Mouse (Mus musculus) large intestine, adult 2 months (tissue): ENCODE results near the gene Faf2. TPM values are rescaled to one million over a fixed set of nuclear protein-coding genes. Genes with fewer than 3 reads are reported as not detected.
"Not testable (repeated sequence)": the region's sequence is repeated elsewhere in the genome, so short reads cannot be mapped to it uniquely, and the experiment has no call there.

Source experiments
- DNase-seq: peaks from one replicate; pipeline ENCODE4 v3.0.0-alpha.2; 2012; ENCODE audit warnings: low read depth, low spot score
- WGBS: fragments of 180-500 bp; shearing (Covaris S2); methylation state at CpG from one replicate; pipeline ENCODE4 v1.1.7; 2018; 5-methylcytosine and 5-hydroxymethylcytosine counted together
- polyA plus RNA-seq: library from polyadenylated mRNA; depleted of rRNA; stranded (reverse); fragments of >200 nt; gene quantifications from 2 replicates; pipeline ENCODE4 v1.2.3, GENCODE M21; 2012

Gene Faf2
- polyA plus RNA-seq, 1 experiment: 22.3 TPM

DNA sequence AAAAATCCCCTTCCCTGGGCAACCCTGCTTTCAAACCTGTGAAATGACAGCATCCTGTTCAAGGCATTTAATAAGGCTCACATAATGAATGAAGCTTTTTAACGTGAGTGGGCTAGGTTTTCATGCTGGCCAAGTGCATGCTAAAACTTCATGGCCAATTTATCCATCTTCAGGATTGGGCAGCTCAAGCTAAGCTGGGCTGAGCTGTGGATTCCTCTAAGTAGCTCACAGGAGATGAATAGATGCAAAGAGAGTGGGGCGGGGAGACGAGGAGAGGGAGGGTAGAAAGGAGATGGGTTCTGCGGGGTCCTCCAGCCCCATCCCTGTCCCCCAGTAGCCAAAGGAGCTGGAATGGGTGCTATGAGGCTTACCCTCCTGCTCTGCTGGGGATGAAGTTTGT lies 17.4 kb upstream of the Faf2 start:
- DNase-seq: no peak
- WGBS: 75% methylated on average over 4 of the region's 4 CpGs

DNA sequence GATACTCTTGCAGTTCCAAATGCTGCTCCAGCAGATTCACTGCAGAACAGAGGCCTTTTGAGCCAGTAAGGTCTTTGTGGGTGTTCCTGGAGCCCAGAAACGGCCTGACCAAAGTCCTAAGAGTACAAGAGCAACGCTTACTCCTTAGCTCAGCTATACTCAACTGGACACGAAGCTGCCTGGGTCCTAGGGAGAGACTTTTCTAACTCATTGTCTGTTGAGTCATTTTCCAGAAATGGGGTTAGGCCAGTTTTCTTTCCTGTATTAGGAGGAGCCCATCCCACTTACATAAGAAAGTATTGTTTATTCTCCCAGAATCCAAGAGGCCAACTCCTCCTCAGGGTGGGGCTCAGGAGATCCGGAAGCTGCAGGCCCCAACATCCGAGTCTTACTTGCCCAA lies 16.2 kb upstream of the Faf2 start:
- no peak for DNase-seq
- WGBS: 28% methylated on average over 5 of the region's 5 CpGs

GRCm38 (mm10) chr13:54607204-54607603 lies 14.4 kb upstream of the Faf2 start:
- DNase-seq: no peak
- WGBS: 46% methylated on average over 5 of the region's 5 CpGs

GRCm38 (mm10) chr13:54608002-54608401 lies 13.6 kb upstream of the Faf2 start:
- 60% methylated on average over 3 of the region's 3 CpGs for WGBS

GRCm38 (mm10) chr13:54608666-54609065 lies 12.9 kb upstream of the Faf2 start:
- 27% methylated on average over 8 of the region's 8 CpGs for WGBS
- DNase-seq: no peak

More at GRCm38 (mm10) chr13:54608002-54608401, 13.6 kb upstream of the Faf2 start:
- DNase-seq: no peak

DNA sequence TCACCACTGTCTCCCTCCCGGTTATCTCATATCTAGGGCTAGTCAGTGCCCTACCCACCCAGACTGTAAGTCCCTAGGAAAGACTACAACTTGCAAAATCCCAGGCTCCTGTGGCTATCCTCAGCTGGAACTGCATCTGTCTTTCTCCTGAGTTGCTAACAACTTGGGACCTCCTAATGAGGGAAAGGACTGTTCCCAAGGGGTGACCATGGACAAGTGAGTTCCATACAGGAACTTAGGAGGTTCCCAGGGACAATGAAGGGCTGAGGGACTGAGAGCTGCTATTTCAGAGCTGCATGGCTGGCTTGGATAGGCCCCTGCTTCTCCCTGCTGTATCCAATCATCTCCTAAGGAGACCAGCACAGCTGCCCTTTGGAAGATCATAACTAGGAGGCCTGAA lies 12.3 kb upstream of the Faf2 start:
- 20% methylated on average over 1 of the region's 1 CpGs for WGBS
- no peak for DNase-seq

DNA sequence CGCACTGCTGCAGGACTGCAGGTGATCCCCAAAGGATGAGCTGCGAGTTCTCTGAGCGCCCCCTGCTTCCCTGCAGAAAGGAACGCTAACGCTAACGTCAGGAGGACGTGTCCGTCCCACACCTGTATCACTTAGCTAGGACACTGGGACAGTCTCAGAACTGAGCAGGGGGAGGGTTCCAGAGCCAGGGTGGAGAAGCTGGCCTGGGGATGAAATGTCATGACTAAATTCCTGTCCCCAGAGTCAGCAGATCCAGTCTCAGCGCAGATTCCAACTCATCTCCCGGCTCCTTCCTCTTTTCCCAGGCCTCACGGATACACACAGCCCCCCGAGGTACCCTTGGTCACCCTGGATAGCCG lies 11.0 kb upstream of the Faf2 start:
- DNase-seq: no peak

DNA sequence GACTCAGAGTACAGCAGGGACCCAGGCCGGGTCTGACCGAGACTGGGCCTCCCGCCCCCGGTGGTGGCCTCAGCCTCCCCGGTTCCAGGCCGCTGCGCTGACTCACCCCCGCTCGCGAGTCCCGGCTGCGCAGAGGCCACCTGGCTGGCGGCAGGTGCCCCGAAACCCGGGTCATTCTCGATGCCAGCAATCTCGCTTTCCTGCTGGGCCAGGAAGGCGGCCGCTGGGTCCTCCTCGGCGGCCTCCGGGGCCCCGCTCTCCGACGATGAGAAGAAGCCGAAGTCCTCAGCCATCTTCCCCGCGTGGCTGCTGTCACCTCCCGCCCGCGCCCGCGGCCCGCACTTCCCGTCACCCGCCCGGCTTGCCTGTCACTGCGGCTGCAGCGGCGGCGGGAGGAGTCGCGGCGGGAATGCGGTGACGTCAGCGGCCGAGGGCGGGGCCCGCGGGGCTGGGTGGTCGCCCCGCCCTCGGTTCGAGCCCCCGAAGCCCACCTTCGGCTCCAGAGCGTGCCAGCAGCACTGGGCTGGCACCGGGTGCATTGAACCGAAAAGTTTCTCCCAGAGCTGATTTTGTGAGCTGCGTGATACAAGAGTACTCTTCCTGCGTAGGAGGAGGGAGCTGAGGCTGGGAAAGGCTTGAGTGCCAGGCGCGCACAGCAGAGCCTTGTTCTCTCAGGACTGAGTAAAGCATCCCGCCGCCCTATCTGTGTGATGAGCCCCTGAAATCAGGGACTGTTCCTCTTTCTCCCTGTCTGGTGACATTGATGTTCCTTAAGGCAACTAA lies 10.4 kb upstream of the Faf2 start, which contains the start of gene Cltb:
Gene Cltb, minus strand, starts transcription at position 373 of the 783 bp plus-strand sequence.
- no peak for DNase-seq
- under 1% methylated on average over 66 of the region's 66 CpGs for WGBS

More for the DNA sequence above, 11.0 kb upstream of the Faf2 start:
- 8% methylated on average over 13 of the region's 13 CpGs for WGBS

DNA sequence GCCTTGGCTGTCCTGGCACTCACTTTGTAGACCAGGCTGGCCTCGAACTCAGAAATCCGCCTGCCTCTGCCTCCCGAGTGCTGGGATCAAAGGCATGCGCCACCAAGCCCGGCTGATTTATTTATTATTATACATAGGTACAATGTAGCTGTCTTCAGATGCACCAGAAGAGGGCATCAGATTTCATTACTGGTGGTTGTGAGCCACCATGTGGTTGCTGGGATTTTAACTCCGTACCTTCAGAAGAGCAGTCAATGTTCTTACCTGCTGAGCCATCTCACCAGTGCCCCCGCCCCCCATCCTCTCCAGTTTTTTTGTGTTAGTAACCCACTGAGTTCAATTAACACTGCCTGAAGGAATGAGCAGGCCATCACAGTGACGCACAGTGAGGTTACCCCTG lies 8.4 kb upstream of the Faf2 start:
- 74% methylated on average over 8 of the region's 8 CpGs for WGBS
- not testable (repeated sequence) for DNase-seq

DNA sequence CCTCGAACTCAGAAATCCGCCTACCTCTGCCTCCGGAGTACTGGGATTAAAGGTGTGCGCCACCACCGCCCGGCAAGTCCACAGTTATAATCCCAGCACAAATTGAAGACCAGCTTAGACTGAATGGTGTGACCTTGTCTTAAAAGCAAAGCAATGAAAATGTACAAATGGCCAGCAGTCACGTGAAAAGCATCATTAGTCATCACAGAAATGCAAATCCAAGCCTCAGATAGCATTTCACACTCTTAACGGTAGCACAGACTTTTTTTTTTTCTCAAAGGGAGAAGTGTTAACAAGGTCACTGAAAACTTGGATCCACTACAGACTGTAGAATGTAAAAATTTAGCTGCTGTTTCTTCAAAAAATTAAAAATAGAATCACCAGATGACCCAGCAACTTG lies 5.3 kb upstream of the Faf2 start:
- 81% methylated on average over 8 of the region's 8 CpGs for WGBS

DNA sequence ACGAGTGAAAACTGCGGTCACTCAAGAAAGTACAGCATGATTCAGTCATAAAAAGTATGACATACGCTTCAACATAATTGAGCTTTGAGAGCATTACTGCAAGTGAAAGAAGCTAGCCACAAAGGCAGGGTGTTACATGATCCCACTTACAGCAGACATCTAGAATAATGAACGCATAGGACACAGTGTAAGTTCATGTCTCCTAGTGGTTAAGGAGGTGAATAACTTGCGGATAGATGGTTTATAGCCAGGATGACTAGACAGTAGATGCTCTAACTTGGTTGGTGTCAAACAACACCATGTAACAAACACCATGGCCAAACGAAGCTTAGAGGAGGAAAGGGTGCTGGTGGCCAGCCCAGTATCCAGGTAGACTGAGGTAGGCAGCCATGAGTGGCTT lies 4.6 kb upstream of the Faf2 start:
- 60% methylated on average over 6 of the region's 6 CpGs for WGBS
- no peak for DNase-seq

More for the DNA sequence above, 5.3 kb upstream of the Faf2 start:
- DNase-seq: no peak

- DNase-seq: no peak
- WGBS: under 1% methylated on average over 27 of the region's 27 CpGs
These were observed 457 bp downstream of the Faf2 start for GRCm38 (mm10) chr13:54621960-54622521.

DNA sequence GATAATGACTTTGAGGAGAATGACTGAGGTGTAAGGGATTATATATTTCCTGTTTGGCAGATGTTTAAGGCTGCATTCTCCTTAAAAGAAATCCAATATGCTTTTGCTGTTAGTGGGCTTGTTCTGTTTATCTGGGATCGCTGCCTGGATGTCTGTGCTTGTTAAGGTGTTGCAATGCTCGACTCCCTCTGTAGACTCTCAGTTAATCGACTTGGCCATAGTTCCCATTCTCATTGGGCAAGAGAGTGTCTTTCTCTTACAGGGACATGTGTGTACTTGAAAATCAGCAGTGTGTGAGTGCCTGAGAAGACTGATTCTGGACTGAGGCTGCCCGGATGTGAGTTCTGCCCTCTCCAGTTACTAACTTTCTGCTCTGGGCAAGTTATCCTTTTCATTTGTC lies 7.5 kb downstream of the Faf2 start:
- WGBS: 17% methylated on average over 4 of the region's 4 CpGs
- DNase-seq: no peak

DNA sequence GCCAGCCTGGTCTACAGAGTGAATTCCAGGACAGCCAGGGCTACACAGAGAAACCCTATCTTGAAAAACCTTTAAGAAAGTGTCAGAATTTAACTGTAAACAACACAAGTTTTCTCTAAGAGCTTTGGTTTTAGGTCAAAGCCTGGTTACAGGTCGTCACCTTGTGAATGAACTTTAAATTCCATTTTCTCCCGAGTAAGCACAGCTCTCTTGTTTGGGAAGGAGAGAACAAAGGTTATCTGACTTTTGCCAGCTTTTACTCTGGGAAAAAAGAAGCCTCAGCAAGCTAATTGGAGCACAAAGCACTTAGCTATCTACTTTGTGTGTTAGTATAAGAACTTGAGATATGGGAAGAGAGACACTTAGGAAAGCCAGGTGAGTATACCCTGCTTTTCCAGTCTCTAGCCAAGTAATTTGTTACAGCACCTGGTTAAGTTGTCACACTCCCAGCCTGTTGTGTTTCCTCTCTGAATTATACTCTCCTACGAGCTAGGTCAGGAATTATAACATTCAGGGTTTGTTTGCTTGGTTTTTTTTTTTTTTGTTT lies 11.2 kb downstream of the Faf2 start:
- no peak for DNase-seq
- 41% methylated on average over 3 of the region's 3 CpGs for whole genome bisulfite sequencing

GRCm38 (mm10) chr13:54635011-54635410 lies 13.4 kb downstream of the Faf2 start:
- DNase-seq: no peak
- WGBS: 94% methylated on average over 3 of the region's 3 CpGs

GRCm38 (mm10) chr13:54650461-54650860 lies 28.9 kb downstream of the Faf2 start:
- no peak for DNase-seq
- 97% methylated on average over 3 of the region's 3 CpGs for WGBS

GRCm38 (mm10) chr13:54660877-54661276 lies 39.3 kb downstream of the Faf2 start:
- DNase-seq: no peak
- 36% methylated on average over 5 of the region's 5 CpGs for WGBS

GRCm38 (mm10) chr13:54661358-54661757 lies 39.8 kb downstream of the Faf2 start:
- WGBS: 38% methylated on average over 12 of the region's 12 CpGs

DNA sequence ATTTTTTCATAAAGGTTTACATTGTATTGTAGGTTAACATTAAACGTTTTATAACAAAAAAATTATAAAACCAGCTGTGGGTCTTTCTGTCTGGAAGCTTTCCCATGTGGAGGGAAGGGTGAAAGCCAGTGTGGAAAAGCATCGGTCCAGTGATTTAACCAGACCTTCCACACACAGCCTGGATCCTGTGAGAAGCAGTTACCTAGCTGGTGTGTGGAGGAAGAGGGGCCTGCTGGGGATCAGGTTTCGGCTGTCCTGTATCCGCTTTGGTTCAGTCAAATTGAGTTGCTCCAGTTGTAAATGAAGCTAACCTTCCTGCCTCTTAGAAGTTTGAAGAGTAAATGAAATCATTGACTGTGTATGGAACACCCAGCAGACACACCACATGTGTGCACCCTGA lies 42.4 kb downstream of the Faf2 start:
- DNase-seq: no peak
- 48% methylated on average over 4 of the region's 4 CpGs for WGBS

More at GRCm38 (mm10) chr13:54661358-54661757, 39.8 kb downstream of the Faf2 start:
- no peak for DNase-seq

- WGBS: 51% methylated on average over 1 of the region's 1 CpGs
- no peak for DNase-seq
These were observed 42.9 kb downstream of the Faf2 start for GRCm38 (mm10) chr13:54664509-54664908.

- no peak for DNase-seq
- WGBS: 42% methylated on average over 7 of the region's 7 CpGs
These were observed 43.5 kb downstream of the Faf2 start for GRCm38 (mm10) chr13:54665062-54665461.
